Mouse (Mus musculus): ENCODE results near the gene Atxn7l1. TPM values are rescaled to one million over a fixed set of nuclear protein-coding genes. Genes with fewer than 3 reads are reported as not detected.

Gene Atxn7l1
- total RNA-seq, 2 experiments from 2014 or later = 55.3 to 61.1 TPM

DNA sequence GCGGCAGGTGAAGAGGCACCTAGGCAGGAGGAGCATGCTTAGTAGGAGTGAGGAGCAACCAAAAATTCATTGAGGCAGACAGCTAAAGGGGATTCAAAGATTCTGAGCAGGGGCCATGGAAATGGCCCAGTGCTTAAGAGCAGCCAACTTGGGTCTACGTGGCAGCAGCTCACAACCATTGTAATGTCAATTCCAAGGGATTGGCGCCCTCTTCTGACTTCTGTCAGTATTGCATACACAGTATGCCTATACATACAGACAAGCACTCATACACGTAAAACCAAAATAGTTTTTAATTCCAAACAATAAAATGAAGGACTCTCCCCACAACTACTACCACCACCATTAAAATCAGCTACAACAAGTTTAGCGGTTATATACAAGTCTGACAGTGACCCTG is 122.2 kb downstream of the Atxn7l1 start:
- DNase-seq (ENCODE audit: low spot score in 2 of 2) = peak in 1 of 2 experiments; percentile 56

- DNase-seq (ENCODE audit: low spot score in 2 of 2) = no peak
Measured at GRCm38 (mm10) chr12:33271865-33272264, 124.4 kb downstream of the Atxn7l1 start.

GRCm38 (mm10) chr12:33272441-33272840 is 124.9 kb downstream of the Atxn7l1 start:
- no peak for DNase-seq (ENCODE audit: low spot score in 2 of 2)

GRCm38 (mm10) chr12:33273147-33273546 is 125.7 kb downstream of the Atxn7l1 start:
- DNase-seq (ENCODE audit: low spot score in 2 of 2) = no peak

DNA sequence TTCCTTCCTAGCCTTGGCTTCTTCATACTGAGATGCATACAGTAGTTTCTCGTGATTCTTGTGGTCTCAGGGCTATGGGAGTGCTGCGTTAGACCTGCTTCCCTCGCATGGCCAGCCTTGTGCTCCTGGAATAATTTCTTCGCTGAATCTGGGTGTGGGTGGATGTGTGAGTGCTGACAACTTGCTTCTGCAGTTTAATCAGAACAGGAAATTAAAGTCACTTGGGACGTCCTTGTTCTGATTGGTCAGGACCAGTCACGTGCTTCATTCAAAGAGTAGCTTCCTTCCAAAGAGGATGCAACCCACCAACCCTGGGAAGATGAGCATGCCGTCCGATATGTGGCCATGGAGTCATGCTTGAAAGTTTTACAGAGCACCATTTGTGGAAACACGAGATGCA is 126.2 kb downstream of the Atxn7l1 start:
- no peak for DNase-seq (ENCODE audit: low spot score in 2 of 2)

DNA sequence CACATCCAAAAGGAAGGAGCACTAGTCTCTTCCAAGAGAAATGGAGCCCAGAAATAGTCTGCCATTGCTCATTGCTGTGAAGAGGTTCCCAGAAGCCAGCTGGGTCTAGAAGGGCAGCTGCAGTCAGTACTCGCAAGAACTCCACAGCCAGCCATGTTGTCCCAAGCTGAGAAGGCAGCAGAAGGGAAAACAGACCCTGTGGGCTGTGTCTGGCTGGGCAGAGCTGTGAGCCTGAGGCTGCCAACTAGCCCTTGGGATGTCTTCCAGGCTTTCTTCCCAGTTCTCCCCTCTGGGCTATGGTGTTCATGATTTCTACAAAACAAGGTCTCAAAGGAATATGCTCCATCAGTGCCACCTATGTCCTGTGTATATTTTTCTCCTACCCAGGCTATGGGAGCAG is 128.5 kb downstream of the Atxn7l1 start:
- DNase-seq (ENCODE audit: low spot score in 2 of 2) = peak in 1 of 2 experiments; percentile 30

- DNase-seq (ENCODE audit: low spot score in 2 of 2) = no peak
Measured at GRCm38 (mm10) chr12:33277427-33277826, 129.9 kb downstream of the Atxn7l1 start.

DNA sequence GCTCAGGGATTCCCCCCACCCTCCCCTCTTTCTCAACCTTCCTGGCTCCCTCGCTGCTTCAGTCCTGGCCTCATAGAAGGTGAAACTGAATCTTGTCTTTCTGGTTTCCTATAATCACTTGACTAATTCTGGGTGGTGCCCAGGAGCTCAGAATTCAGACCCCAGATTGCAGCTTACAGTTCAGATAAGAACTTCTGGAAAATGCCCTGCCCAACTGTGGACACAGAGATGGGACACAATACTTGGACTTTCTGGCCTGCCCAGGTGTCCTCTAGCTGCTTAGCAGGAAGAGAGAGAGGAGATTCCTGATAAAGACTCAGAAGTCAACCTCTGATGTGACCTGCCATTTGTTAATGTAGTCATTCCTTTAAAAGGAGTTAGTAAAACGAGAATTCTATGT is 131.7 kb downstream of the Atxn7l1 start:
- no peak for DNase-seq (ENCODE audit: low spot score in 2 of 2)

DNA sequence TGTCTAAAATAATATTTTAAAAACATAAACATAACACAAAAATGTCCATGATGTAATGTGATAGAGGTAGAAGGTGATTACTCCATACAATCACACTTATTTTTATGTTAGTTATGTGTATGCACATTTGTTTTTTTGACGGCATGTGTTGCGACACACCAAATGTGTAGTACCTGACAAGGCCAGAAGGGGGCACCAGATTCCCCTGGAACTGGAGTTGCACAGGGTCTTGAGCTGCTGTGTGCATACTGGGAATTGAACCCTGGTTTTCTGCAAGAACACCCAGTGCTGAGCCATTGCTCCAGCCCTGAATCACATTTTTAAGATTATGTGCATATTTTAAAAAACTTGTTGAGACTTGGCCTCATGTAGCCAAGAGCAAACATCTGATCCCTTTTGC is 133.3 kb downstream of the Atxn7l1 start:
- DNase-seq (ENCODE audit: low spot score in 2 of 2) = peak in 1 of 2 experiments; percentile 43

DNA sequence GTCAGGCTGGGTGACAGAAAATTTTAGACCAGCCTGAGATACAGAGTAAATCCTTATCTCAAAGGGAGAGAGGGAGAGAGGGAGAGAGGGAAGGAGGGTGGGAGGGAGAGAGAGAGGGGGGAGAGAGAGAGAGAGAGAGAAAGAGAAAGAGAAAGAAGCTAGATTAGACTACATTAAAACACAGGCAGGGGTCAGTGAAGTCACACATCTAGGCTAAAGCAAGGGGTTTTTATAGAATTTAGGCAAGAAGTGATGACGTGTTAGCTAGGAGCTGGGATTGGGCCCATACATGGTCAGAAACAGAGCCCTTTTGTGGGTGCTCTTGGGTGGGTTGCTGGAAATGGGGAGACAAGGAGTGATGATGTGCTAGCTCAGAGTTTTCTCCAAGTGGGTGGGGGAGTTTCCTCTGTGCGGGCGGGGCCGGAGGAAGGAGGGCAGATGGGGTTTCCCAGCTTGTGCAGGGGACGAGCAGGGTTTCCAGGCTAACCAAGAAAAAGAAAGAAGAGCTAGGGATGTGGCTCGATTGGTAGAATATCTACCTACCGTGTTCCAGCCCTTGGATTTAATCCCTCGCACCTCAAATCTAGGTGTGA is 136.9 kb downstream of the Atxn7l1 start:
- no peak for DNase-seq (ENCODE audit: low spot score in 2 of 2)

DNA sequence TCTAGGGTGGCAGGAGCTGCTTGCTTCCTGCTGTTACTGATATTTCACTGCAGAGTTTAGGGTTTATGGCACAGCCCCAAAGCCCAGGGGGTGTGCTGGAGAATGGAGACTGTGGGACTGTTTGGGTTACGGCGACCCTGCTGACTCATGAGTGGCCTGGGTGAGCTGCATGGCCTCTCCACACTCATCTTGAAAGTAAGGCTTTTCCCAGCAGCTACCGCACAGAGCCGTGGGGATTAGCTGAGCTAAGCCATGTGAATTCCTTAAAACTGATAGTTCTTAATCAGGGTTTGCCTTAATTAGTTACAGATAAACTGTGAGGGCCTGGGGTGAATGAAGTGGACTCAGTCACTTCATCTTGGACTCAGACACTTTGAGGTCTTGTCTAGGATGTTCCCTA is 137.9 kb downstream of the Atxn7l1 start:
- no peak for DNase-seq (ENCODE audit: low spot score in 2 of 2)

- DNase-seq (ENCODE audit: low spot score in 2 of 2) = no peak
Measured at GRCm38 (mm10) chr12:33285933-33286649, 138.6 kb downstream of the Atxn7l1 start.

DNA sequence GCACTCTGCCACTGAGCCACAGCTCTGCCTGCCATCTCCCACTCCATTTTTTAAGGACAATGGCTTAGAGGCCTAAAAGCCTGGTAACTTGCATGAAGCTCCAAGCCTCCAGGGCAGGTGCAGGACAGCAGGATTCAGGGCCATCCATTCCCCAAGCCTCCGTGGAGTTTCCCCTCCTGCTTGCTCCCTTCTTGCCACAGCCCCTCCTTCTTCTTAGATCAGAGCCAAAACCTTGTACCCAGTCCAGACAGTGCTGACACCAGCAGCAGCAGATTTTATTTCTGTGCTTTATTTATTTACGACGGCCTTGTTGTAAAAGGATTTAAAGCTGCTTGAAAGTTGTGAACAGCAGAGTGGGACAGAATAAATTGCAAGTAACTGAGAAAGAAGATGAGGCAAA is 140.2 kb downstream of the Atxn7l1 start:
- DNase-seq (ENCODE audit: low spot score in 2 of 2) = no peak

- DNase-seq (ENCODE audit: low spot score in 2 of 2) = no peak
Measured at GRCm38 (mm10) chr12:33288746-33289145, 141.3 kb downstream of the Atxn7l1 start.

GRCm38 (mm10) chr12:33302070-33302469 is 154.6 kb downstream of the Atxn7l1 start:
- DNase-seq (ENCODE audit: low spot score in 2 of 2) = peak; percentile 35 to 66

- DNase-seq (ENCODE audit: low spot score in 2 of 2) = peak; percentile 27 to 54
Measured at GRCm38 (mm10) chr12:33302523-33303383, 155.3 kb downstream of the Atxn7l1 start.

- no peak for DNase-seq (ENCODE audit: low spot score in 2 of 2)
Measured at GRCm38 (mm10) chr12:33303384-33303770, 155.9 kb downstream of the Atxn7l1 start.

GRCm38 (mm10) chr12:33305106-33305505 is 157.6 kb downstream of the Atxn7l1 start:
- no peak for DNase-seq (ENCODE audit: low spot score in 2 of 2)

DNA sequence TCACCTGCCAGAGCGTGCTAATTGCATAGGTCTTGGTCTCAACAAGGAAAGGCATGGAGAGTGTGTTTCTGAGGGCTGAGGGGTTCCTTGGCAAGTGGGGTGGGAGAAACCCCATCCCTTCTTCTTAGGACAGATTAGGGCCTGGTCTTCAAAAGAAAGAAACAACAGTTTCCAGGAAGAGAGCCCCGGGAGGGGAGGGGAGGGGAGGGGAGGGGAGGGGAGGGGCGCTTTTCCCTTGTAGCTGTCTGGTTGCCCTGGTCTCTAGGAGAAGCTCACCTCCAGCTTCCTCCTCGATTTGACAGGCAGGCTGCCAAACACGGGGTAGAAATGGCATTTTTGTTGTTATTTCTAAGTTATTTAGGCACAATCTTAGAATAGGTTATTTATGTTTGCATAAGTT is 159.0 kb downstream of the Atxn7l1 start:
- no peak for DNase-seq (ENCODE audit: low spot score in 2 of 2)

- no peak for DNase-seq (ENCODE audit: low spot score in 2 of 2)
Measured at GRCm38 (mm10) chr12:33308668-33309067, 161.2 kb downstream of the Atxn7l1 start.

GRCm38 (mm10) chr12:33313828-33314671 is 166.6 kb downstream of the Atxn7l1 start:
- DNase-seq (ENCODE audit: low spot score in 2 of 2) = peak; percentile 46 to 54

All from layer of hippocampus, adult 18-20 months (tissue).